In the genomic region with DNA sequence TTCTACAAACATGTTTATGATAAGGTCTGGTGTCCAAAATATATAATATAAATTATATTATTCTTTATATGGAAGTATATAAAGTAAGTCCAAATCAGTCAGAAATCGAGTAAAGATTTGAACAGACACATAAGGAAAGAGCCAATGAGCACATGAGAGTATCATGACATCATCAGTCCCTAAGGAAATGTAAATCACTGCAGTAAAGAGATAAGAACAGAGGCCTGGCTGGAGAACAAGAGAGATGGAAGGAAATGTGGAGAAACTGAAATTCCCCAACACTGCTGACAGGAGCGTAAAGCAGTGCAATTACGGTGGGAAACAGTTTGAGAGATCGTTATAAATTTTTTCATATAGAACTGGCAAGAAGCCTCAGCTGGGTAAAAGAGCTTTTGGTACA, we compare ENCODE assay signal across 17 mouse cellular contexts.
DNase-seq lines count a peak whose midpoint lies in the region; ATAC-seq lines count a peak whose summit lies in the region.
"Had no signal": no experiment of that assay in that cellular context is flagged by ENCODE, and none has a peak within 500 bp of the region (broad histone marks: within the 10 kb centered on the region; RNA-seq: fewer than 3 reads in every experiment).

No protein-coding gene starts in this region.

- ATAC-seq in forebrain, embryonic 14.5 days = no peak
- no peak for ATAC-seq in forebrain, embryonic 13.5 days
- ATAC-seq in kidney, embryonic 14.5 days (ENCODE audit: low FRiP score, low TSS enrichment) = no peak
- no peak for ATAC-seq in midbrain, embryonic 13.5 days
- ATAC-seq in midbrain, embryonic 15.5 days (replicated peaks) = no peak

- no peaks in the 10 kb centered on the region for H3K4me1 ChIP-seq in forebrain, embryonic 14.5 days (ENCODE audit: control insufficient read depth, insufficient read depth, low read length)
- no peaks in the 10 kb centered on the region for H3K4me1 ChIP-seq in forebrain, embryonic 13.5 days
- 0 out of 2 replicates have a peak, but pooled peaks cover under 1% of the 10 kb centered on the region for H3K4me1 ChIP-seq in kidney, embryonic 14.5 days (ENCODE audit: control insufficient read depth, insufficient read depth, low read length)
- no peaks in the 10 kb centered on the region for H3K4me1 ChIP-seq in midbrain, embryonic 13.5 days (replicated peaks)
- H3K4me1 ChIP-seq in midbrain, embryonic 15.5 days = no peaks in the 10 kb centered on the region
- H3K4me1 ChIP-seq: midbrain, embryonic 12.5 days had no signal

- H3K9ac ChIP-seq in forebrain, embryonic 14.5 days (ENCODE audit: low read length) = no peak overlapping the region
- no peak overlapping the region for H3K9ac ChIP-seq in forebrain, embryonic 13.5 days
- H3K9ac ChIP-seq in kidney, embryonic 14.5 days (ENCODE audit: low read depth, low read length) = no peak overlapping the region
- no peak overlapping the region for H3K9ac ChIP-seq in midbrain, embryonic 13.5 days (replicated peaks)
- no peak overlapping the region for H3K9ac ChIP-seq in midbrain, embryonic 15.5 days
- H3K9ac ChIP-seq: embryonic facial prominence, embryonic 12.5 days; hindbrain, embryonic 14.5 days; limb, embryonic 12.5 days; liver, embryonic 14.5 days; midbrain, embryonic 12.5 days had no signal

- H3K4me3 ChIP-seq in forebrain, embryonic 14.5 days (ENCODE audit: low read depth, low read length) = no peak overlapping the region
- no peak overlapping the region for H3K4me3 ChIP-seq in forebrain, embryonic 13.5 days
- no peak overlapping the region for H3K4me3 ChIP-seq in kidney, embryonic 14.5 days (ENCODE audit: low read length)
- no peak overlapping the region for H3K4me3 ChIP-seq in midbrain, embryonic 13.5 days (replicated peaks)
- H3K4me3 ChIP-seq in midbrain, embryonic 15.5 days = no peak overlapping the region
- H3K4me3 ChIP-seq: embryonic facial prominence, embryonic 12.5 days; limb, embryonic 12.5 days; midbrain, embryonic 12.5 days had no signal

- peak; percentile 28 for DNase-seq in forebrain, embryonic 14.5 days (ENCODE audit: low spot score)
- no peak for DNase-seq in kidney, postnatal 25 days
- DNase-seq in layer of hippocampus, postnatal 25 days (ENCODE audit: extremely low spot score in 1 of 2, low spot score in 1 of 2) = no peak
- DNase-seq: cerebellum, adult 11 months; cerebellum, postnatal 14 days; gastrocnemius, postnatal 10 days; kidney, postnatal 10 days; thymus, postnatal 36 days had no signal

- no peak overlapping the region for H3K27ac ChIP-seq in forebrain, embryonic 14.5 days (ENCODE audit: low read depth, low read length)
- H3K27ac ChIP-seq in forebrain, embryonic 13.5 days = no peak overlapping the region
- H3K27ac ChIP-seq in kidney, embryonic 14.5 days (ENCODE audit: low read depth, low read length) = peak overlapping the region; percentile 34; the same call in 1 of the 2 replicates
- 0 out of 2 replicates have a peak overlapping the region, but pooled peaks have one; percentile 47 for H3K27ac ChIP-seq in midbrain, embryonic 13.5 days
- no peak overlapping the region for H3K27ac ChIP-seq in midbrain, embryonic 15.5 days
- H3K27ac ChIP-seq: embryonic facial prominence, embryonic 12.5 days; hindbrain, embryonic 14.5 days; limb, embryonic 12.5 days; liver, embryonic 14.5 days; midbrain, embryonic 12.5 days had no signal

- no peaks in the 10 kb centered on the region for H3K9me3 ChIP-seq in forebrain, embryonic 14.5 days (replicated peaks; ENCODE audit: control insufficient read depth, low read length)
- H3K9me3 ChIP-seq in forebrain, embryonic 13.5 days (replicated peaks) = no peaks in the 10 kb centered on the region
- H3K9me3 ChIP-seq in kidney, embryonic 14.5 days (ENCODE audit: control insufficient read depth, low read length) = no peaks in the 10 kb centered on the region
- H3K9me3 ChIP-seq in midbrain, embryonic 13.5 days = no peaks in the 10 kb centered on the region
- H3K9me3 ChIP-seq in midbrain, embryonic 15.5 days = no peaks in the 10 kb centered on the region
- H3K9me3 ChIP-seq: embryonic facial prominence, embryonic 12.5 days; midbrain, embryonic 12.5 days had no signal

- no peaks in the 10 kb centered on the region for H3K36me3 ChIP-seq in forebrain, embryonic 14.5 days (ENCODE audit: control insufficient read depth, insufficient read depth, low read length)
- no peaks in the 10 kb centered on the region for H3K36me3 ChIP-seq in forebrain, embryonic 13.5 days (ENCODE audit: poor library complexity, severe bottlenecking)
- no peaks in the 10 kb centered on the region for H3K36me3 ChIP-seq in kidney, embryonic 14.5 days (ENCODE audit: control insufficient read depth, insufficient read depth, low read length)
- H3K36me3 ChIP-seq in midbrain, embryonic 13.5 days = no peaks in the 10 kb centered on the region
- no peaks in the 10 kb centered on the region for H3K36me3 ChIP-seq in midbrain, embryonic 15.5 days (replicated peaks)
- H3K36me3 ChIP-seq: embryonic facial prominence, embryonic 12.5 days; limb, embryonic 12.5 days; midbrain, embryonic 12.5 days had no signal

- WGBS in forebrain, embryonic 14.5 days = 71% methylated on average over 4 of the region's 4 CpGs
- 74% methylated on average over 4 of the region's 4 CpGs for WGBS in forebrain, embryonic 13.5 days
- 47% methylated on average over 4 of the region's 4 CpGs for WGBS in kidney, embryonic 14.5 days
- WGBS in midbrain, embryonic 13.5 days = 71% methylated on average over 4 of the region's 4 CpGs
- WGBS in midbrain, embryonic 15.5 days = 62% methylated on average over 4 of the region's 4 CpGs

- no peak overlapping the region for H3K4me2 ChIP-seq in forebrain, embryonic 14.5 days (ENCODE audit: low read length)
- no peak overlapping the region for H3K4me2 ChIP-seq in forebrain, embryonic 13.5 days
- H3K4me2 ChIP-seq in kidney, embryonic 14.5 days (replicated peaks; ENCODE audit: low read depth, low read length) = no peak overlapping the region
- H3K4me2 ChIP-seq in midbrain, embryonic 13.5 days (replicated peaks) = no peak overlapping the region
- H3K4me2 ChIP-seq in midbrain, embryonic 15.5 days = no peak overlapping the region
- H3K4me2 ChIP-seq: embryonic facial prominence, embryonic 12.5 days; hindbrain, embryonic 14.5 days; limb, embryonic 12.5 days; midbrain, embryonic 12.5 days had no signal

- no peaks in the 10 kb centered on the region for H3K27me3 ChIP-seq in forebrain, embryonic 14.5 days (replicated peaks; ENCODE audit: control insufficient read depth, insufficient read depth, low read length)
- H3K27me3 ChIP-seq in forebrain, embryonic 13.5 days = no peaks in the 10 kb centered on the region
- no peaks in the 10 kb centered on the region for H3K27me3 ChIP-seq in kidney, embryonic 14.5 days (ENCODE audit: control insufficient read depth, insufficient read depth, low read length)
- H3K27me3 ChIP-seq in midbrain, embryonic 13.5 days = peaks cover 12% of the 10 kb centered on the region
- H3K27me3 ChIP-seq in midbrain, embryonic 15.5 days (replicated peaks) = no peaks in the 10 kb centered on the region
- H3K27me3 ChIP-seq: embryonic facial prominence, embryonic 12.5 days had no signal

Comparison
In these comparisons a context has a peak if more than half of its experiments do, and no peak if none do; other contexts are left out.
1. H3K27ac ChIP-seq: peak in kidney, embryonic 14.5 days (single experiment) and midbrain, embryonic 13.5 days (single experiment); none in forebrain, embryonic 14.5 days (single experiment), forebrain, embryonic 13.5 days (single experiment) and midbrain, embryonic 15.5 days (single experiment).